Comparison of ENCODE assay signal across 17 mouse cellular contexts in genomic region chr2:163670872-163671594, GRCm38 (mm10). TPM values are rescaled to one million over a fixed set of nuclear protein-coding genes. Genes with fewer than 3 reads are reported as not detected.
DNase-seq lines count a peak whose midpoint lies in the region; ATAC-seq and TF ChIP-seq lines count a peak whose summit lies in the region.
"Had no signal": no experiment of that assay in that cellular context is flagged by ENCODE, and none has a peak within 500 bp of the region (broad histone marks: within the 10 kb centered on the region; RNA-seq: fewer than 3 reads in every experiment).

No protein-coding gene starts in this region.

- H3K9ac ChIP-seq in heart, adult 2 months (ENCODE audit: low read depth, low read length), result no peak overlapping the region
- 0 out of 2 replicates have a peak overlapping the region, but pooled peaks have one; percentile 11 for H3K9ac ChIP-seq in heart, embryonic 14.5 days (ENCODE audit: low read length)
- H3K9ac ChIP-seq: forebrain, postnatal 0 days; hindbrain, embryonic 13.5 days; intestine, embryonic 15.5 days; midbrain, embryonic 13.5 days had no signal

- H3K9me3 ChIP-seq in heart, embryonic 14.5 days (ENCODE audit: control insufficient read depth, low read length), result no peaks in the 10 kb centered on the region
- H3K9me3 ChIP-seq: hindbrain, embryonic 13.5 days; intestine, embryonic 15.5 days; midbrain, embryonic 13.5 days had no signal

- intact Hi-C loops in heart, adult 2 months (cut with DNase I), result loop anchor here (2.0 kb wide), 1 partner anchor 14 kb away; no protein-coding TSS in a partner anchor
- intact Hi-C loops in heart, postnatal 14 days (cut with DNase I), result no loop called here
- intact Hi-C loops in left cerebral cortex, adult 2 months (cut with DNase I), result no loop called here

- H3K79me2 ChIP-seq in heart, adult 2 months (replicated peaks; ENCODE audit: control insufficient read depth, insufficient read depth, low read length), result peaks cover 4% of the 10 kb centered on the region

- TF ChIP-seq EP300 in heart, adult 2 months (IDR thresholded peaks at IDR 0.05; ENCODE audit: insufficient read depth, low read depth, low read length), result 0 out of 2 replicates have a peak, but pooled peaks have one; percentile 16

- TF ChIP-seq CTCF in heart, adult 2 months (IDR thresholded peaks at IDR 0.05), result no peak
- TF ChIP-seq CTCF in left cerebral cortex, adult 2 months (IDR thresholded peaks at IDR 0.05), result no peak
- no peak for TF ChIP-seq CTCF in small intestine, adult 2 months (IDR thresholded peaks at IDR 0.05; ENCODE audit: extremely low read depth, insufficient read length, insufficient replicate concordance, low read depth, low read length)

- TF ChIP-seq POLR2A in heart, adult 2 months (IDR thresholded peaks at IDR 0.05; ENCODE audit: insufficient read depth, low read depth, low read length), result no peak
- no peak for TF ChIP-seq POLR2A in small intestine, adult 2 months (IDR thresholded peaks at IDR 0.05; ENCODE audit: low read depth, low read length)

- ATAC-seq in heart, embryonic 14.5 days (ENCODE audit: insufficient number of reproducible peaks, insufficient read depth, low FRiP score, low read depth), result no peak
- ATAC-seq: forebrain, postnatal 0 days; intestine, embryonic 15.5 days; midbrain, embryonic 13.5 days had no signal

- H3K4me3 ChIP-seq in heart, adult 2 months, result no peak overlapping the region
- H3K4me3 ChIP-seq in left cerebral cortex, adult 2 months, result no peak overlapping the region
- H3K4me3 ChIP-seq in heart, embryonic 14.5 days (ENCODE audit: control insufficient read depth in 1 of 2, insufficient read depth in 1 of 2, low read depth in 1 of 2, low read length in 2 of 2), result no peak overlapping the region
- no peak overlapping the region for H3K4me3 ChIP-seq in small intestine, adult 2 months (ENCODE audit: low read depth, low read length)
- H3K4me3 ChIP-seq: hindbrain, embryonic 13.5 days; intestine, embryonic 15.5 days; midbrain, embryonic 13.5 days; myocyte had no signal

- peak overlapping the region; percentile 42 for H3K4me2 ChIP-seq in heart, embryonic 14.5 days (ENCODE audit: low read length)
- H3K4me2 ChIP-seq: hindbrain, embryonic 13.5 days; intestine, embryonic 15.5 days; midbrain, embryonic 13.5 days had no signal

- peak overlapping the region; percentile 71 for H3K27ac ChIP-seq in heart, adult 2 months
- H3K27ac ChIP-seq in left cerebral cortex, adult 2 months, result peak overlapping the region; percentile 50; the same call in 1 of the 2 replicates
- H3K27ac ChIP-seq in heart, embryonic 14.5 days (replicated peaks in 1 of 2; ENCODE audit: control insufficient read depth in 1 of 2, insufficient read depth in 1 of 2, low read depth in 2 of 2, low read length in 2 of 2), result peak overlapping the region; percentile 80 to 81
- 0 out of 2 replicates have a peak overlapping the region, but pooled peaks have one; percentile 31 for H3K27ac ChIP-seq in small intestine, adult 2 months (ENCODE audit: insufficient read depth, low read depth, low read length)
- H3K27ac ChIP-seq: hindbrain, embryonic 13.5 days; intestine, embryonic 15.5 days; midbrain, embryonic 13.5 days had no signal

- peak; percentile 26 to 42 for DNase-seq in heart, adult 2 months
- DNase-seq in heart, postnatal 14 days, result no peak
- no peak for DNase-seq in left cerebral cortex, adult 2 months (ENCODE audit: extremely low spot score in 1 of 2, low spot score in 2 of 2)
- DNase-seq in left cerebral cortex, adult 18-20 months (ENCODE audit: low spot score in 2 of 2), result no peak
- no peak for DNase-seq in cerebellum, adult 9-10 months
- DNase-seq in ovary, adult 18-20 months (ENCODE audit: low spot score), result no peak
- DNase-seq: cerebellum, postnatal 25 days; forebrain, postnatal 0 days; gastrocnemius, postnatal 14 days; right cerebral cortex, adult 18-20 months; thymus, postnatal 4 days had no signal

- peaks cover 13% of the 10 kb centered on the region for H3K4me1 ChIP-seq in heart, adult 2 months (ENCODE audit: control insufficient read depth, insufficient read depth, low read length)
- H3K4me1 ChIP-seq in heart, embryonic 14.5 days (ENCODE audit: control insufficient read depth in 2 of 2, insufficient read depth in 2 of 2, low read length in 2 of 2), result peaks cover 25 to 46% of the 10 kb centered on the region in 2 experiments
- peaks cover 5% of the 10 kb centered on the region; the same call in 1 of the 2 replicates for H3K4me1 ChIP-seq in small intestine, adult 2 months (ENCODE audit: control insufficient read depth, insufficient read depth, insufficient read length, low read length)

- no peaks in the 10 kb centered on the region for H3K27me3 ChIP-seq in heart, adult 2 months (ENCODE audit: control insufficient read depth, insufficient read depth, low read length)
- H3K27me3 ChIP-seq in heart, embryonic 14.5 days (ENCODE audit: control insufficient read depth, insufficient read depth, low read length), result no peaks in the 10 kb centered on the region
- H3K27me3 ChIP-seq in small intestine, adult 2 months (ENCODE audit: control insufficient read depth, insufficient read depth, low read length), result no peaks in the 10 kb centered on the region
- H3K27me3 ChIP-seq: hindbrain, embryonic 13.5 days; intestine, embryonic 15.5 days; midbrain, embryonic 13.5 days had no signal

- H3K36me3 ChIP-seq in heart, adult 2 months (ENCODE audit: control insufficient read depth, insufficient read depth, low read length), result peaks cover 13% of the 10 kb centered on the region
- H3K36me3 ChIP-seq in heart, embryonic 14.5 days (ENCODE audit: control insufficient read depth, insufficient read depth, low read length), result no peaks in the 10 kb centered on the region
- H3K36me3 ChIP-seq in small intestine, adult 2 months (ENCODE audit: control insufficient read depth, insufficient read depth, low read length), result no peaks in the 10 kb centered on the region; the same call in 1 of the 2 replicates
- H3K36me3 ChIP-seq: hindbrain, embryonic 13.5 days; intestine, embryonic 15.5 days; midbrain, embryonic 13.5 days had no signal

- 31% methylated on average over 11 of the region's 11 CpGs for WGBS in heart, adult 2 months
- WGBS in heart, embryonic 14.5 days, result 37% methylated on average over 11 of the region's 11 CpGs
- WGBS in small intestine, adult 2 months, result 73% methylated on average over 11 of the region's 11 CpGs

RNA-seq across cellular contexts. Expression of gene Pkig, which starts 12.8 kb away (rescaled TPM):
- total RNA-seq in heart, adult 2 months (2021), result 100 to 1,000 TPM; 214 to 237 TPM
- 344 and 361 TPM in 2 replicates for polyA plus RNA-seq in heart, adult 2 months (2012; rRNA removed)
- 100 to 1,000 TPM; 183 to 188 TPM for total RNA-seq in heart, postnatal 14 days (2021)
- 100 to 1,000 TPM; 126 to 129 TPM for total RNA-seq in left cerebral cortex, adult 2 months (2021)
- total RNA-seq in left cerebral cortex, adult 18-20 months (2021), result 100 to 1,000 TPM; 130 to 132 TPM
- polyA plus RNA-seq in heart, embryonic 14.5 days (2014; fragmentation: Nextera tagmentation; extraction: Ambion mirVana), result 324 and 359 TPM in 2 replicates
- polyA plus RNA-seq in small intestine, adult 2 months (2012; rRNA removed), result 82.0 and 143 TPM in 2 replicates

RNA-seq across cellular contexts. Expression of gene Serinc3, which starts 26.1 kb away (rescaled TPM):
- 100 to 1,000 TPM; 294 to 351 TPM for total RNA-seq in heart, adult 2 months (2021)
- 264 and 414 TPM in 2 replicates for polyA plus RNA-seq in heart, adult 2 months (2012; rRNA removed)
- 100 to 1,000 TPM; 360 to 363 TPM for total RNA-seq in heart, postnatal 14 days (2021)
- total RNA-seq in left cerebral cortex, adult 2 months (2021), result 100 to 1,000 TPM; 213 to 234 TPM
- 100 to 1,000 TPM; 223 to 236 TPM for total RNA-seq in left cerebral cortex, adult 18-20 months (2021)
- polyA plus RNA-seq in heart, embryonic 14.5 days (2014; fragmentation: Nextera tagmentation; extraction: Ambion mirVana), result 76.5 and 79.0 TPM in 2 replicates
- polyA plus RNA-seq in small intestine, adult 2 months (2012; rRNA removed), result 121 and 262 TPM in 2 replicates

Comparison
In these comparisons a context has a peak if more than half of its experiments do, and no peak if none do; other contexts are left out.
1. DNase-seq: peak in heart, adult 2 months (2 of 2); none in heart, postnatal 14 days (0 of 2), left cerebral cortex, adult 2 months (0 of 2), left cerebral cortex, adult 18-20 months (0 of 2), cerebellum, adult 9-10 months (single experiment) and ovary, adult 18-20 months (single experiment).
2. Peak in every context shown above with its lines, with median percentiles within 50 percentile points of each other: H3K27ac ChIP-seq.